Mouse (Mus musculus) adrenal gland, postnatal 4 days (tissue): Measurements from ENCODE around the gene Hist2h2bb. TPM values are rescaled to one million over a fixed set of nuclear protein-coding genes. Genes with fewer than 3 reads are reported as not detected.
"Not testable (repeated sequence)": the region's sequence is repeated elsewhere in the genome, so short reads cannot be mapped to it uniquely, and the experiment has no call there.

Experiments
- DNase-seq, 2 experiments: peaks; one replicate each; pipeline ENCODE4 v3.0.0; 2021 to 2022; ENCODE audit warnings: low spot score in 2 of 2, mixed read lengths in 2 of 2
- total RNA-seq, 2 experiments: library from RNA; stranded (reverse); gene quantifications; 2 replicates each; pipeline ENCODE4 v1.2.3; 2021

Gene Hist2h2bb
- total RNA-seq, 2 experiments from 2014 or later, result 801 to 997 TPM

DNA sequence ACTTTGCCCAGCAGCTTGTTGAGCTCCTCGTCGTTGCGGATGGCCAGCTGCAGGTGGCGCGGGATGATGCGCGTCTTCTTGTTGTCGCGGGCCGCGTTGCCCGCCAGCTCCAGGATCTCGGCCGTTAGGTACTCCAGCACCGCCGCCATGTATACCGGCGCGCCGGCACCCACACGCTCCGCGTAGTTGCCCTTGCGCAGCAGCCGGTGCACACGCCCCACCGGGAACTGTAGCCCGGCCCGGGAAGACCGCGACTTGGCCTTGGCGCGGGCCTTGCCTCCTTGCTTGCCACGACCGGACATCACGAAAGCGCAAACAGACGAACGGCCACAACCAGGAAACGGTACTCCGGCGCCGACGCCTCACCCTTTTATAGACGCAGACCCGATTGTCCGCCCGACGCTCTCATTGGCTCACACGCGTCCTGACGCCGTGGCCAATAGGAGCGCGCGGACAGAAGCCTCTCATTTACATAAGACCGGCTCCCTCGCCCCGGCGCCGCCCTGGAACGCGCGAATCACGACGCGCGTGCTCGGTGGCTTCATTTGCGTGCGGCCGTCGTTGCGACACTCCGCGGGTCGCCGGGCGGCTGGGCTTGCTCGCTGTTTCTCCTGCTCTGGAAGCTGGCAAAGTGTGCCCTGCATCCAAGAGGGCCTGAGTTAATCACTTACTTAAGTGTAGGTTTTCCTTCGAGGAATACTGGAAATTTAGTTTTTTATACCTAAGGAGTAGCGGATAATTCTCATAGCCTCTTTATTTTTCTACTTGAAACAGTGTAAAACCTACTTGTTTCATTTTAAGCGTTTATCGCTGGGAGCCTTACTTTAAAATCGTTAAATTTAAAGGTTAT lies 29.4 kb upstream of the Hist2h2bb start, which contains the start of gene Hist2h2aa2:
Gene Hist2h2aa2, minus strand, starts transcription at position 328 of the 850 bp plus-strand sequence.
- peak; percentile 80 to 90 for DNase-seq

GRCm38 (mm10) chr3:96240799-96241197 lies 28.8 kb upstream of the Hist2h2bb start:
- DNase-seq, result no peak

GRCm38 (mm10) chr3:96243921-96244572 lies 25.5 kb upstream of the Hist2h2bb start:
- DNase-seq, result no peak

DNA sequence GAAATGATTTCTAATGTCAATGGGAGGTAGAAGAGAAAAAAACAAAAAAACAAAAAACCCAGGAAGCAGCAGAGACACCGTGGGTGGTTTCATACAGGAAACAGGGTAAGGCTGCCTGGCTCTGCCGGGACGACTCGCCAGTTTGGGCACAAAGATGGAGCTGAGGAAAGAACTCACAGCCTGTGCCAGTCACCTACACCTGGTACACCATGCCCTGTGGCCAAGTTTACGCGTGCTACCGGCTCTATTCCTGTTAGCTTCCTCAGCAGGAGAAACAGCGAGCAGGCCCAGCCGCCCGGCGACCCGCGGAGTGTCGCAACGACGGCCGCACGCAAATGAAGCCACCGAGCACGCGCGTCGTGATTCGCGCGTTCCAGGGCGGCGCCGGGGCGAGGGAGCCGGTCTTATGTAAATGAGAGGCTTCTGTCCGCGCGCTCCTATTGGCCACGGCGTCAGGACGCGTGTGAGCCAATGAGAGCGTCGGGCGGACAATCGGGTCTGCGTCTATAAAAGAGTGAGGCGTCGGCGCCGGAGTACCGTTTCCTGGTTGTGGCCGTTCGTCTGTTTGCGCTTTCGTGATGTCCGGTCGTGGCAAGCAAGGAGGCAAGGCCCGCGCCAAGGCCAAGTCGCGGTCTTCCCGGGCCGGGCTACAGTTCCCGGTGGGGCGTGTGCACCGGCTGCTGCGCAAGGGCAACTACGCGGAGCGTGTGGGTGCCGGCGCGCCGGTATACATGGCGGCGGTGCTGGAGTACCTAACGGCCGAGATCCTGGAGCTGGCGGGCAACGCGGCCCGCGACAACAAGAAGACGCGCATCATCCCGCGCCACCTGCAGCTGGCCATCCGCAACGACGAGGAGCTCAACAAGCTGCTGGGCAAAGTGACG lies 24.3 kb upstream of the Hist2h2bb start, which contains the start of gene Hist2h2aa1:
Gene Hist2h2aa1, plus strand, starts transcription at position 495 of the 884 bp plus-strand sequence.
- peak; percentile 53 to 67 for DNase-seq

- DNase-seq, result not testable (repeated sequence)
Observed at GRCm38 (mm10) chr3:96246018-96246417, 23.5 kb upstream of the Hist2h2bb start.

DNA sequence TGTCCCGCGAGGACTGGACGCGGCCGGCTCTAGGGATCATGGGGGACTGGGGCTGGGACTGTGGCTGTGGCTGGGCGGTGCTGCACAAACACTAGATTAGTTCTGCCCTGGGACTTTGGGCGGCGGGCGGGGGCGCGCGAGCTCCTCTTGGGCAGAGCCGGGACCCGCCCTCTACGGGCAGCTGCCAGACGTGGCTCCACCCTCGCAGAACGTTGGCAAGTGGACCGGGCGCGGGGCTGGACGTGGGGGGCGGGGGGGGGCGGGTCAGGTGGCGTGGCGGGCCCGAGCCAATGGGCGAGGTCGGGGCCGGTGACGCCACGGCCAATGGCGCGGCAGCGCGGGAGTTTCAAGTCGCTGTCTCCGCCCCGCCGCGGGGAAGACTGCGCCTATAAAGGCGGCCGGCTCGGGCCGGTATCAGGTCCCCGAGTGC lies 23.1 kb upstream of the Hist2h2bb start, which contains the start of gene Hist2h3c1:
Gene Hist2h3c1, plus strand, starts transcription at position 259 of the 430 bp plus-strand sequence.
- DNase-seq, result not testable (repeated sequence)

- DNase-seq, result no peak
Observed at GRCm38 (mm10) chr3:96247356-96248140, 22.0 kb upstream of the Hist2h2bb start.

DNA sequence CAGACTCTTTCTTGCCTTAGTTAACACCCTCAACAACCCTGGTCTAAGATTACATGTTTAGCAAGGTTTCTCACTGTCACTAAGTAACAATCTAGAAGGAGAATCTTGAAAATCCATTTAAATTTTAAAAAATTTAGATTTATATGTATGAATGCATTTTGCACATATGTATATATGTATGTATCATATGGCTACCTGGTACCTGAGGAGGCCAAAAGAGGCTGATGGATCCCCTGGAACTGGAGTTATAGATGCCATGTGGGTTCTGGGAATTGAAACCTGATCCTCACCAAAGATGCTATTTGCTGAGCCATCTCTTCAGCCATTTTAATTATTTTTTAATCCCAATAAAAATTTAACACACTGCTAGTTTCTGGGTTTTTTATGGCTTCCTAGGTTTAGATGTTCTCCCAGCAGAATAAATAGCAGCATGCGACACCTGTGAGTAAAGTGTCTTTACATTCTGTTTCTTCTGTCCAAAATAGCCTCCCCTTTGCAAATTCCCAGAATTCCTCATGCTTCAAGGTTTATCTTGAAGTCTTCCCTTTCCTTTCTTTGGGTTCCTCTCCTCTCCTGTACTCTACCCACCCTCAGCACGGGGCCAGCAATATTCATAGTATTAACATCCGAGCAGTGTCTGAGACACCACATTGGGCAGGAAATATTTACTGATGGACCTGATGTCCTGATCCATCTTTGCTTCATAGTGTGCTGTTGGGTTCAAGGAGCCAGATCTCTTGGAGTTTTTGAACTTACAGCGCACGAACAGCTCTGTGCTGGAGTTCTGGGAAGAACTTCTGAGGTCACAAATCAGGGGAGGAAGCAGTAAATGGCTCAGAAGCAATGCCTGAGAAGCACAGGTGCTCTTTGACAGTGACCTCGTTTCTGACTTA lies 21.2 kb upstream of the Hist2h2bb start:
- DNase-seq, result no peak

DNA sequence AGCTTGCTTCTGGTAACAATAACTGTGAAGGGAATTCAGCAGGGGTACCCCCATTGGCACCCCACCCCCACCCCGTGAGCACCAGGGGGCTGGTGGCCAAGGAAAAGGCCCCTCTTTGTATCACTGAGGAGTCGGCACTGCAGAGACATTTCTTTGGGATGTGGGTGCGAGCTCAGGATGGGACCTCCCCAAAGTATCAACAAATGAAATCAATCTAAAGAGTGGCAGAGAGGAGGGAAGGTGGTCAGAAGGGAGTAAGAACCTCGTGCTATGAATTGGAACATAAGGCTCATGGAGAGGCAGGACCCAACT lies 20.6 kb upstream of the Hist2h2bb start:
- no peak for DNase-seq

GRCm38 (mm10) chr3:96250890-96251289 lies 18.7 kb upstream of the Hist2h2bb start:
- no peak for DNase-seq

GRCm38 (mm10) chr3:96251787-96252186 lies 17.8 kb upstream of the Hist2h2bb start:
- DNase-seq, result no peak

DNA sequence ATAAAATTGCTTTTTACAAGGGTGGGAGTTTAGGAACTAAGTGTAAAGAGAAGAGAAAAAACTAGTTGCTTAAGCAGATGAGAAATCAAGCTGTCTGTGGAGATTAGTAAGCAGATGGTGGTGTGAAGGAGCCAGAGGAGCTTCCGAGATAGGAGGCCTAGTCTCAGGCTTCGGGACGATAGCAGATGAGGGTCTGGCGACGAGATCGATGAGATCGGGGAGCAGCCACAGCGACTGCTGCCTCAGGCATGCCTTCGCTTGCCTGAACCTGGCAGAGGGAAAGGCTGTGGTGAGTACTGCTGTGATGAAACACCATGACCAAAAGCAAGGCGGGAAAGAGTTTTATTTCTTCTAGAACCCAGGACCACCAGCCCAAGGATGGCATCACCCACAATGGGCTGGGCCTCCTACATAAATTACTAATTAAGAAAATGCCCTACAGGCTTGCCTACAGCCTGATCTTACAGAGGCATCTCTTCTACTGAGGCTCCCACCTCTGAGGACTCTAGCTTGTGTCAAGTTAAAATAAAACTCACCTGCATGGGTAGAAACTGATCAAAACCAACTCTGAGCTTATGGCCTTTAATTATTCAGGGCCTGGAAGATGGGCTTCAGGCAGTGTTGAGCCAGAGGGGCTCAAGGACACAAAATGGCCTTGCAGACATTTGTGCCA lies 14.7 kb upstream of the Hist2h2bb start:
- no peak for DNase-seq

DNA sequence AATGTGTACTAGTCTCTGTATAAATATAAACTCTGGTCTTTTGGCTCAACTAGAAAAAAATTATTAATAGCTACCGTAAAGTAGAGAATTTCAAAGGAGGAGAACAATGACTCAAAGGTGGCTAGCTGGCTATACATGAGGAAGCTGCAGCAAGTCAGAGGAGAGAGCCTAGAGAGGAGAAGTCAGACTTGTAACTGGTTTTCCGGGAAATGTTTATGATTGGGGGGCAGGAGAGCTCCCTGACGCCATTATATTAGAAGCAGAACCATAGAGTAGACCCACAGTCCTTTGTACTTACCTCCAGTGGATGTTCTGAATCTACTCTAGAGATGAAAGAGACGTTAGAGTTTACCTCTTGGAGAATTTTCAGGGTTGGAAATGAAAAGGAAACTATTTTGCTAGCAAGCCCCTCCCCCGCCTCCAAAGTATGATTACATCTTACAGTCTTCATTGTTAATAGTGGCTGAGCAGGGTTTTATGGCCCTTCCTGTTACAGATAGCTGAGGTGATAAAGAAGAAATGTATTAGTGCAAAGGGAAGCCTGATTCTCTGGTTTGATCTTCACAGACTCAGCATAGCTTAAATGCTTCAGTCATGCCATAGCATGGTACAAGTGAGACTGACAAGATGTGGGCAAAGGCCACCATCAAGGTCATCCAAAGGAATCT lies 13.5 kb upstream of the Hist2h2bb start:
- no peak for DNase-seq

GRCm38 (mm10) chr3:96257190-96257589 lies 12.4 kb upstream of the Hist2h2bb start:
- no peak for DNase-seq

GRCm38 (mm10) chr3:96260220-96260619 lies 9.3 kb upstream of the Hist2h2bb start:
- DNase-seq, result no peak

GRCm38 (mm10) chr3:96261623-96262022 lies 7.9 kb upstream of the Hist2h2bb start:
- DNase-seq, result no peak

DNA sequence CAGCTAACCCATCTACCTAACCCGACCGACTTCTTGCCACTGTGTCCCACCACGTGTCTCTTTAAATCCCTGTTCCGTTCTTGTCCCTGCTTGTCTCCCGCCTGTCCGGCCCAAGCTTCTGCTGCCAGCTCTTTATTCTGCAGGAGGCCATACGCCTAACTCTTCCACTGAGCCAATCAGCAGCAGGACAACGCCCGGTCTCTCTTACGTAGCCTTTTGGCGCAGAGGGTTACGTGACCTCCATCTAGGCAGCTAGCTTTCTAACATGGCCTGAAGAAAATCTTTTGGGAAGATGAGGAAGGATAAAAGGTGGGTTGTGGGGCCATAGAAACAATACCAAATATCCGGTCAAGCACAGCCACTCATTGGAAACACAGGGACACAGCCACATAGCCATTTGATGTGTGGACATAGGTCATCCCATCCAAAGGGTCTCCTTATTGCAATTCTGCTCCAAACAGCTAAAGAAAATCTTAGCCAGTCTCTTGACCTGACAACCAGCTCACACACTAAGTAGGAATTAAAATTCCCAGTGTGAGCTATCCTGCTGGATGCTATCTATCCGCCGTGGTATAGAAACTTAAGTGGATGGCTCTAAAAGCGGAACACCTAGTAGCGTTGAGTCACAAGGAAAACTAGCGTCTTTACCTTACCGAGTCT lies 7.2 kb upstream of the Hist2h2bb start:
- peak in 1 of 2 experiments; percentile 66 for DNase-seq
